Mouse (Mus musculus) olfactory bulb, adult 2 months (tissue): ENCODE measurements around the gene Ascc1.

Source experiments
- CTCF ChIP-seq: fragments of 200-500 bp; IDR thresholded peaks from 2 replicates; pipeline ENCODE4 v1.5.1; 2012; ENCODE audit warnings: low read depth, mild to moderate bottlenecking, low read length, moderate library complexity; ENCODE audit not compliant: insufficient read depth
- POLR2A ChIP-seq: fragments of 200-500 bp; IDR thresholded peaks from 2 replicates; pipeline ENCODE4 v1.6.1; 2012; ENCODE audit warnings: mild to moderate bottlenecking, low read depth, low read length, moderate library complexity; ENCODE audit not compliant: insufficient read depth

- TF ChIP-seq POLR2A (no peak), CTCF (no peak)
Measured at GRCm38 (mm10) chr10:59999057-59999456, 3.5 kb upstream of the Ascc1 start.
